Mouse (Mus musculus): ENCODE results near the gene Tm4sf5.

DNA sequence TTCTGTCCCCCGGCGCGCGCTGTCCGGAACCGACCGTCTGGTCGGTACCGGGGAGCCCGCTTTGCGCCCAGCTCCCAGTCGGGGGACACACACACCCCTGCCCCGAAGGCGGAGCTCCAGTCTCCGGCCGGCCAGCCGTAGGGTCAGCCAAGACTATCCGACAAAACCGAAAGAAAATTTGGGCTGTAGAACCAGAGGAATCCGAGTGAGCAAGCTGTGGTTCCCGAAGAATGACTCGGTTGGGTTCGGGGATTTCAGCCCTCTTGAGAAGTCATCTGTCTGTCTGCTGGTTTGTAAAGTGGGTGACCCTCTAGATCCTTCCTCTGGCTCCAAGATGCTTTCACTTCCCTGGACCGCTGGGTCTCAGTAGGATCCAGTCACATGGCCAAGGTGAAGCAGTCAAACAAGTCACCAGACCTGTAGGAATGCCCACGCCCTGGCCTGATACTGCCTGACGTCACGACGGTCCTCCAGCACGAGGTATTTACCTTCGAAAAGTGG, 45.4 kb upstream of the Tm4sf5 start, which contains the start of gene Cxcl16:
- TF ChIP-seq CTCF (IDR thresholded peaks at IDR 0.05; ENCODE audit: low read depth, low read length) (no peak), EP300 (IDR thresholded peaks at IDR 0.05; ENCODE audit: insufficient read depth, low read depth, low read length) (peak; percentile 65; the same call in 1 of the 2 replicates)

Measured in ES-Bruce4 (cell line).